Mouse (Mus musculus): ENCODE measurements around the gene Nrp2.

Nrp2 gene

GRCm38 (mm10) chr1:62724461-62725021, 21.5 kb downstream of the Nrp2 start:
- no peak for DNase-seq

GRCm38 (mm10) chr1:62725032-62725678, 22.1 kb downstream of the Nrp2 start:
- DNase-seq: no peak

- DNase-seq: no peak
Observed at GRCm38 (mm10) chr1:62727191-62727590, 24.1 kb downstream of the Nrp2 start.

- DNase-seq: no peak
Observed at GRCm38 (mm10) chr1:62728421-62728820, 25.3 kb downstream of the Nrp2 start.

GRCm38 (mm10) chr1:62728926-62729325, 25.8 kb downstream of the Nrp2 start:
- DNase-seq: no peak

- no peak for DNase-seq
Observed at GRCm38 (mm10) chr1:62729345-62730150, 26.5 kb downstream of the Nrp2 start.

DNA sequence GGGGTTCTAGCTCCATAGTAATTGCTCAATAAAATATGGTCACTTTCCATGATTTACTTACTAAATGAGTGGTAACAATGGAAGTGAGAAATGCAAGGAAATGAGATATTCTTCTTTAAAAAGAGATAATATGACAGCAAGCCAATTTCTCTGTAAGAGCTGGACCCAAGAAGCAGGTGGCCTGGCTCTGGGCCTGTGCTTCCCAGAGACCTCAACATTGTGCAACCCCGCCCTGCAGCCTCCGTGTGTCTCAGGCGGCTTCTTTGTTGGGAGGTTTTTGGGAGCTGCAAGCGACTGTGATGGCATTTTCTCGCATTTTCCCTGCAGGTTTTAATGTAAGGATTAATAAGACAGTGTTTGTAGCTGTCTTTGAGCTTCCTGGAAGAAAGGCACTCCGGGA, 29.0 kb downstream of the Nrp2 start:
- DNase-seq: no peak

GRCm38 (mm10) chr1:62734420-62734931, 31.4 kb downstream of the Nrp2 start:
- DNase-seq: no peak

- no peak for DNase-seq
Observed at GRCm38 (mm10) chr1:62734980-62735379, 31.9 kb downstream of the Nrp2 start.

DNA sequence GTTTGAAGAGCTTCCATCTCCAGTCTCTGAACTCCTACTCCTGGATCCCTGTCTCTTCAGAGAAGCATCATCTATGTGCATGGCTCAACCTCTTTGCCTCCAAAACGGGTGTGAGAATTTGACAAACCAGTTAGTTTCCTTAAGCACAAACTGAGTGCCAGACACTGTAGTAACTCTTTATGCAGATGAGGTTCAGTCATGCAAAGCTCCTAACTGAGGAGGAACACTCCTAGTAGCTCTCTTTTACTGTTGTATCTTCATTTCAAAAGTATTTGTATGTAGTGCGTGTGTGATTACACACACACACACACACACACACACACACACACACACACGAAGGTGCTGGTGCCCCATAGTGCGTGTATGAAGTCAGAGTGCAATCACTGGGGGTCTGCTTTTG, 32.8 kb downstream of the Nrp2 start:
- DNase-seq: no peak

GRCm38 (mm10) chr1:62736455-62737012, 33.4 kb downstream of the Nrp2 start:
- no peak for DNase-seq

- DNase-seq: no peak
Observed at GRCm38 (mm10) chr1:62738165-62738564, 35.1 kb downstream of the Nrp2 start.

GRCm38 (mm10) chr1:62742092-62742491, 39.0 kb downstream of the Nrp2 start:
- DNase-seq: no peak

GRCm38 (mm10) chr1:62743064-62743694, 40.1 kb downstream of the Nrp2 start:
- DNase-seq: no peak

DNA sequence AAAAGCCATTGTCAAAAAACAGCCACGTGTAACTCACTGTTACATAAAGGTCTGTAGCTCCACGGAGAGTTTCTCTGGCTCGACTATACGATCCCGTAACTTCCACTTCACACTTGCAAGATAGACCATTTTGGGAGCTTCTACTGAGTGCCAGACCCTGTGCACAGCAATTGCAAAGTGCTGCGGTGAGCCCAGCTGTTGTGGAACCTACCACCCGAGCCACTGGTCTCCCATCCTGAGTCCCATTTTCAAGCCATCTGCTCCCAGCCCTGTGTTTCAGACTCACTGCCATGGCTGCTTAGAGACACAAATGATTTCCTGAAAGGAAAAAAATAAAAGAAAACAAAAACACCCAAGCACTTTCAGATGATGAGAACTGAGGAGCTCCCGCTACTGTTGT, 42.8 kb downstream of the Nrp2 start:
- no peak for DNase-seq

DNA sequence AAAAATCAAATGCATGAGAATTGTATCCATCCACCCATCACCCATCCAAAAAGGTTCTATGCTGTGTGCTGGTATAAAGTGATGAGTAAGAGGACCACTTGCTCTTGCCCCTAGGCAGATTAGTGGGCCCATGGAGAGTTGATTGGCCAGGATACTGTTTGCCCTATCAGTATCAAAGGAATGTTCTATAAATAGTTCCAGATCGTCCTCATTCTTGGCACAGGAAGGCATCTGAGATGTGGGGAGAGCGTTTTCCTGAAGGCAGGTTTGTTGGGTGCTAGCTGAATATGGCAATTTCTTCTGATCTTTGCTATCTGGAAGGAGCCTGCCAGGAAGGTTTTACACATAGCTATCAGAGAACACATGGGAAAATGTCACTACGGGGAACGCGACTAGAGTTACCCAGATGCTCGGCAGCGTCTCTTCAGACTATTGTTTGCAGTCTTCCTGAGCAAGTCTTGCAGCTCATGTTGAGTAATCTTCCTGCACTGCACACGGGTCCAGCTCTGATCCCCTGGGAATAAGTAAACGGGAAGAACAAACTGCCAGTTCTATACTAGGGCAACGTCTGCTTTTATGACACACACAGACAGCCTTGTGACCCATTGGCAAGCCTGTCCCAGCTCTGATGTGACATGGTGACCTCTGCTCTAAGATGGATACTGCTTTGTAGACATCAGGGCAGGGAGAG, 44.5 kb downstream of the Nrp2 start:
- DNase-seq: no peak

GRCm38 (mm10) chr1:62748361-62748760, 45.3 kb downstream of the Nrp2 start:
- DNase-seq: no peak

GRCm38 (mm10) chr1:62749716-62750115, 46.6 kb downstream of the Nrp2 start:
- DNase-seq: no peak

- DNase-seq: no peak
Observed at GRCm38 (mm10) chr1:62750408-62751008, 47.4 kb downstream of the Nrp2 start.

GRCm38 (mm10) chr1:62751011-62752006, 48.2 kb downstream of the Nrp2 start:
- no peak for DNase-seq

DNA sequence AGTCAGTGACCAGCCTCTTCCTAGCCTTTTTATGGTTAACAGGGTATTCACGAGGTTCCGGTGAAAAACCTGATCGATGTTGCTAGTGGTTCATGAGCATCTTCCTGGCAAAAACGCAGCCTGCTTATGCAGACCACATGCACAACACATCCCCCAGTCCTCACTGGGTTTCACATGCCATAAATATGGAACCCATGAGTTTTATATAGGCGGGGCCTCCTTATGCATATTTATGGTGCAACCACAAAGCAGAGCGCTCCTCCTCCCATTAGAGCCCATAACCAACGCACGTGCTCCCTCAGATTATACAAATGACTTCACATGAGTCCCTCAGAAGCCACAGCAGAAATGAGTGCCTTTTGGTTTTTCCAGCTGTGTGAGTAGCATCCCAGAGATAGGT, 49.0 kb downstream of the Nrp2 start:
- DNase-seq: no peak

Data from thymus, postnatal 4 days (tissue).